In genomic region chr10:26752064-26752928, GRCm38 (mm10) we compare ENCODE assay signal across 7 mouse cellular contexts. TPM values are rescaled to one million over a fixed set of nuclear protein-coding genes. Genes with fewer than 3 reads are reported as not detected.
DNase-seq lines count a peak whose midpoint lies in the region; ATAC-seq and TF ChIP-seq lines count a peak whose summit lies in the region.

No protein-coding gene starts in this region.

- no peaks in the 10 kb centered on the region for H3K9me3 ChIP-seq in ES-Bruce4 (replicated peaks; ENCODE audit: control insufficient read depth, insufficient read depth, low read length, poor library complexity, severe bottlenecking)
- H3K9me3 ChIP-seq in forebrain, embryonic 13.5 days (replicated peaks), result no peaks in the 10 kb centered on the region
- no peaks in the 10 kb centered on the region for H3K9me3 ChIP-seq in hindbrain, embryonic 12.5 days (replicated peaks)
- H3K9me3 ChIP-seq in lung, postnatal 0 days (ENCODE audit: low read length), result no peaks in the 10 kb centered on the region

- TF ChIP-seq CTCF in ES-Bruce4 (IDR thresholded peaks at IDR 0.05; ENCODE audit: low read depth, low read length), result peak; percentile 45
- peak; percentile 77 for TF ChIP-seq CTCF in lung, postnatal 0 days (IDR thresholded peaks at IDR 0.05)

- peak; percentile 70 for DNase-seq in adrenal gland, postnatal 10 days
- peak; percentile 48 to 72 for DNase-seq in layer of hippocampus, adult 8-10 months (ENCODE audit: low spot score in 2 of 2)
- DNase-seq in lung, postnatal 0 days (ENCODE audit: low spot score), result peak; percentile 71
- DNase-seq in right cerebral cortex, postnatal 10 days (ENCODE audit: low spot score in 2 of 2), result peak; percentile 73 to 77

- peak; percentile 73 for ATAC-seq in forebrain, embryonic 13.5 days
- peak; percentile 51; the same call in 1 of the 2 replicates for ATAC-seq in hindbrain, embryonic 12.5 days (ENCODE audit: low FRiP score)
- 0 out of 2 replicates have a peak, but pooled peaks have one; percentile 21 for ATAC-seq in lung, postnatal 0 days

- H3K27ac ChIP-seq in ES-Bruce4 (ENCODE audit: insufficient read depth, low read length), result no peak overlapping the region
- H3K27ac ChIP-seq in forebrain, embryonic 13.5 days, result peak overlapping the region; percentile 37; the same call in 1 of the 2 replicates
- H3K27ac ChIP-seq in hindbrain, embryonic 12.5 days, result no peak overlapping the region
- no peak overlapping the region for H3K27ac ChIP-seq in lung, postnatal 0 days (ENCODE audit: low read length)

- no peaks in the 10 kb centered on the region for H3K36me3 ChIP-seq in ES-Bruce4 (ENCODE audit: control insufficient read depth, insufficient read depth, low read length, poor library complexity, severe bottlenecking)
- no peaks in the 10 kb centered on the region for H3K36me3 ChIP-seq in forebrain, embryonic 13.5 days (ENCODE audit: poor library complexity, severe bottlenecking)
- no peaks in the 10 kb centered on the region for H3K36me3 ChIP-seq in hindbrain, embryonic 12.5 days
- H3K36me3 ChIP-seq in lung, postnatal 0 days (ENCODE audit: insufficient read depth, low read length), result no peaks in the 10 kb centered on the region

- H3K4me3 ChIP-seq in ES-Bruce4 (ENCODE audit: low read depth, low read length), result no peak overlapping the region
- H3K4me3 ChIP-seq in forebrain, embryonic 13.5 days, result peak overlapping the region; percentile 12; the same call in 1 of the 2 replicates
- no peak overlapping the region for H3K4me3 ChIP-seq in hindbrain, embryonic 12.5 days
- H3K4me3 ChIP-seq in lung, postnatal 0 days (ENCODE audit: low read depth, low read length), result no peak overlapping the region

- WGBS in forebrain, embryonic 13.5 days, result 26% methylated on average over 16 of the region's 16 CpGs
- WGBS in hindbrain, embryonic 12.5 days, result 71% methylated on average over 16 of the region's 16 CpGs
- WGBS in lung, postnatal 0 days, result 52% methylated on average over 16 of the region's 16 CpGs

- H3K4me1 ChIP-seq in ES-Bruce4 (ENCODE audit: control insufficient read depth, insufficient read depth, low read length), result no peaks in the 10 kb centered on the region
- H3K4me1 ChIP-seq in forebrain, embryonic 13.5 days, result peaks cover 4% of the 10 kb centered on the region; the same call in 1 of the 2 replicates
- H3K4me1 ChIP-seq in hindbrain, embryonic 12.5 days, result no peaks in the 10 kb centered on the region
- no peaks in the 10 kb centered on the region for H3K4me1 ChIP-seq in lung, postnatal 0 days (ENCODE audit: insufficient read depth, low read depth, low read length)

- no peaks in the 10 kb centered on the region for H3K27me3 ChIP-seq in ES-Bruce4 (ENCODE audit: control insufficient read depth, insufficient read depth, low read length, poor library complexity, severe bottlenecking)
- no peaks in the 10 kb centered on the region for H3K27me3 ChIP-seq in forebrain, embryonic 13.5 days
- no peaks in the 10 kb centered on the region for H3K27me3 ChIP-seq in hindbrain, embryonic 12.5 days
- H3K27me3 ChIP-seq in lung, postnatal 0 days (replicated peaks; ENCODE audit: insufficient read depth, low read length), result no peaks in the 10 kb centered on the region

- TF ChIP-seq EP300 in ES-Bruce4 (IDR thresholded peaks at IDR 0.05; ENCODE audit: insufficient read depth, low read depth, low read length), result no peak
- no peak for TF ChIP-seq EP300 in lung, postnatal 0 days (IDR thresholded peaks at IDR 0.05)

- no peak overlapping the region for H3K9ac ChIP-seq in ES-Bruce4 (ENCODE audit: low read depth, poor library complexity, severe bottlenecking)
- no peak overlapping the region for H3K9ac ChIP-seq in forebrain, embryonic 13.5 days
- no peak overlapping the region for H3K9ac ChIP-seq in hindbrain, embryonic 12.5 days
- H3K9ac ChIP-seq in lung, postnatal 0 days (replicated peaks; ENCODE audit: low read depth), result no peak overlapping the region

- peak overlapping the region; percentile 39 for H3K4me2 ChIP-seq in forebrain, embryonic 13.5 days
- no peak overlapping the region for H3K4me2 ChIP-seq in hindbrain, embryonic 12.5 days (replicated peaks)
- H3K4me2 ChIP-seq in lung, postnatal 0 days (replicated peaks; ENCODE audit: low read depth, low read length), result no peak overlapping the region

- no peak for TF ChIP-seq POLR2A in ES-Bruce4 (IDR thresholded peaks at IDR 0.05; ENCODE audit: insufficient read depth, low read length)

RNA-seq across cellular contexts. Expression of gene Arhgap18, which starts 0.9 kb away (rescaled TPM):
- polyA plus RNA-seq in ES-Bruce4 (2011; ENCODE audit: insufficient read depth, insufficient read length, low read depth, missing spikeins), result 6.9 and 8.6 TPM in 2 replicates
- total RNA-seq in adrenal gland, postnatal 10 days (2021), result 10 to 100 TPM; 39.8 to 59.5 TPM
- polyA plus RNA-seq in forebrain, embryonic 13.5 days (2015; fragmentation: Nextera tagmentation; extraction: Ambion mirVana), result 20.3 and 22.5 TPM in 2 replicates
- 15.2 and 17.3 TPM in 2 replicates for polyA plus RNA-seq in hindbrain, embryonic 12.5 days (2016; fragmentation: Nextera tagmentation; extraction: Ambion mirVana)
- total RNA-seq in layer of hippocampus, adult 8-10 months (2022), result 1 to 10 TPM; 5.4 to 9.6 (median 7.7) TPM
- polyA plus RNA-seq in lung, postnatal 0 days (2015; fragmentation: Nextera tagmentation; extraction: Ambion mirVana), result 28.6 and 43.3 TPM in 2 replicates

Comparison
In these comparisons a context has a peak if more than half of its experiments do, and no peak if none do; other contexts are left out.
1. ATAC-seq: peak in every context shown above with its lines; median percentile 73 in forebrain, embryonic 13.5 days; 51 in hindbrain, embryonic 12.5 days; 21 in lung, postnatal 0 days.